18 mouse cellular contexts compared by ENCODE assay signal in the genomic region with DNA sequence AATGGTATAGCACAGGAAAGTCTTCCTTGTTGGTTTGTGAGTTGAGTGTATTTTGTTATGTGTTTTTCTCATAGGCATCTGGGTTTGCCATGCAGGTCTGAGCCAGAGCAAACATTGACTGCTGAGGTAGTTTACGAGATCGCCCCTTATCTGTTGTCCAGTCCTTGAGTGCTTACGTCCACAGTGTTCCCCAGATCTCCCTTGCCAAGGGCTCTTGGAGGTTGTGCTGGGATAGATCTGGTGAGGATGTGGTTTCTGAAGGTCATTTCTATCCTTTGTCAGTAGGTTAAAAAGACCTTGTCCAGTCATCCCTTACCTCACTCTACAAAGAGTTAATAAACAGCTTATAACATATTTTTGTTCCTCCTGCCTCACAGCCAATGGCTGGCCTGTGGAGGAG.
DNase-seq lines count a peak whose midpoint lies in the region; TF ChIP-seq lines count a peak whose summit lies in the region.
"Had no signal": no experiment of that assay in that cellular context is flagged by ENCODE, and none has a peak within 500 bp of the region (broad histone marks: within the 10 kb centered on the region; RNA-seq: fewer than 3 reads in every experiment).

No protein-coding gene starts in this region.

- WGBS in lung, adult 2 months = 79% methylated on average over 3 of the region's 3 CpGs

- DNase-seq in adrenal gland, adult 8-10 months = peak; percentile 51
- no peak for DNase-seq in adrenal gland, postnatal 4 days (ENCODE audit: low spot score in 2 of 2)
- peak; percentile 15 to 55 for DNase-seq in lung, adult 18-20 months
- no peak for DNase-seq in lung, adult 2 months
- DNase-seq in lung, postnatal 36 days = peak; percentile 31
- DNase-seq in lung, postnatal 10 days = no peak
- DNase-seq: cerebellum, adult 11 months; cerebellum, adult 2 months; cerebellum, adult 9-11 months; cerebellum, postnatal 25 days; forebrain, postnatal 0 days; gastrocnemius, adult 2 months; gastrocnemius, postnatal 14 days; heart, adult 18-20 months had no signal

- no peak overlapping the region for H3K4me3 ChIP-seq in lung, adult 2 months (replicated peaks; ENCODE audit: extremely low read depth, low read depth, low read length)
- H3K4me3 ChIP-seq: embryonic facial prominence, embryonic 12.5 days; embryonic facial prominence, embryonic 15.5 days; gastrocnemius, adult 2 months; hindbrain, embryonic 12.5 days; hindbrain, embryonic 15.5 days had no signal

- peaks cover 13% of the 10 kb centered on the region for H3K4me1 ChIP-seq in lung, adult 2 months (ENCODE audit: control insufficient read depth, insufficient read depth, low read length)

- TF ChIP-seq CTCF in lung, adult 2 months (IDR thresholded peaks at IDR 0.05; ENCODE audit: insufficient read depth, low read length) = no peak

- no peak for TF ChIP-seq POLR2A in lung, adult 2 months (IDR thresholded peaks at IDR 0.05; ENCODE audit: borderline replicate concordance, extremely low read depth, low read depth, low read length)

Comparison
In these comparisons a context has a peak if more than half of its experiments do, and no peak if none do; other contexts are left out.
1. DNase-seq: peak in adrenal gland, adult 8-10 months (single experiment), lung, adult 18-20 months (2 of 2) and lung, postnatal 36 days (single experiment); none in adrenal gland, postnatal 4 days (0 of 2), lung, adult 2 months (single experiment) and lung, postnatal 10 days (single experiment).